Mouse (Mus musculus) ovary, postnatal 36 days (tissue): ENCODE measurements around the gene Npff.

ENCODE experiments used
- DNase-seq: peaks from one replicate; pipeline ENCODE4 v3.0.0; 2022; ENCODE audit warnings: low spot score, mixed read lengths

The Npff gene

GRCm38 (mm10) chr15:102503924-102504782, 20.6 kb downstream of the Npff start:
- DNase-seq: no peak

- DNase-seq: no peak
These were observed 21.3 kb downstream of the Npff start, which contains the start of gene Gm10337 for GRCm38 (mm10) chr15:102503447-102503846. Gene Gm10337 (plus strand): TSS chr15:102503722.

GRCm38 (mm10) chr15:102502254-102502840, 22.4 kb downstream of the Npff start:
- no peak for DNase-seq

GRCm38 (mm10) chr15:102501084-102501814, 23.5 kb downstream of the Npff start:
- no peak for DNase-seq

GRCm38 (mm10) chr15:102500479-102500878, 24.3 kb downstream of the Npff start:
- DNase-seq: no peak

- no peak for DNase-seq
These were observed 24.9 kb downstream of the Npff start for GRCm38 (mm10) chr15:102499851-102500250.

GRCm38 (mm10) chr15:102499370-102499769, 25.4 kb downstream of the Npff start:
- DNase-seq: no peak

- no peak for DNase-seq
These were observed 26.4 kb downstream of the Npff start for GRCm38 (mm10) chr15:102498322-102498721.

GRCm38 (mm10) chr15:102487664-102488063, 37.1 kb downstream of the Npff start:
- DNase-seq: no peak

- no peak for DNase-seq
These were observed 38.9 kb downstream of the Npff start for GRCm38 (mm10) chr15:102485853-102486252.

- DNase-seq: no peak
These were observed 41.6 kb downstream of the Npff start for GRCm38 (mm10) chr15:102483136-102483535.

GRCm38 (mm10) chr15:102474520-102474919, 50.2 kb downstream of the Npff start:
- DNase-seq: no peak
